Mouse (Mus musculus) cerebellum, postnatal 14 days (tissue): ENCODE data around the gene Il11ra1.
"Not testable (repeated sequence)": the region's sequence is repeated elsewhere in the genome, so short reads cannot be mapped to it uniquely, and the experiment has no call there.

Source experiments
- DNase-seq, 2 experiments: peaks; one replicate each; pipeline ENCODE4 v3.0.0; 2021; ENCODE audit warnings: mixed read lengths in 2 of 2

The Il11ra1 gene

DNA sequence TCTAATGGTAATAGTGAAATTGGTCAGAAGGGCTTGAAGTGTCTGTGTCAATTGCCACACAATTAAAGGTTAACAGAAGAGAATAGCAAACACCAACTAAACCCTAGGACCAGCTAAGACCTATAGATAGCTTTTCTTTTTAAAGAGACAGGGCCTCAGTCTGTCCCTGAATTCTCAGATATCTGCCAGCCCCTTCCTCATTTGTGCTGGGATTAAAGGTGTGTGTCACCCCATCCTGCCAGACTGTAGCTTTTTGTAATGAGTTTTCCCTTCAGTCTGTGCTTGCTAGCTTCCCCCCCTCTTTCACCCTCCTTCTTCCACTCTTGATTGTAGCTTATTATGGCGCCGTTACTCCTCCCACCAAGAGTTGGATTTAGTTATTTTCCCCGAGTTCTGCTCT lies 83.4 kb downstream of the Il11ra1 start:
- DNase-seq = not testable (repeated sequence)
